Mouse (Mus musculus): Measurements from ENCODE around the gene Pcyox1.

- TF ChIP-seq EP300 (optimal IDR thresholded peaks at IDR 0.05) (no peak), CTCF (IDR thresholded peaks at IDR 0.05; ENCODE audit: low read depth) (no peak)
These were observed 8.0 kb upstream of the Pcyox1 start for GRCm38 (mm10) chr6:86404996-86405395.

Data from stomach, postnatal 0 days (tissue).